Mouse (Mus musculus) cerebellum, postnatal 4 days (tissue): ENCODE measurements around the gene Trip13.

Source experiments
- DNase-seq, 2 experiments: peaks; one replicate each; pipeline ENCODE4 v3.0.0; 2022; ENCODE audit warnings: low spot score in 2 of 2, mixed read lengths in 1 of 2

The Trip13 gene

DNA sequence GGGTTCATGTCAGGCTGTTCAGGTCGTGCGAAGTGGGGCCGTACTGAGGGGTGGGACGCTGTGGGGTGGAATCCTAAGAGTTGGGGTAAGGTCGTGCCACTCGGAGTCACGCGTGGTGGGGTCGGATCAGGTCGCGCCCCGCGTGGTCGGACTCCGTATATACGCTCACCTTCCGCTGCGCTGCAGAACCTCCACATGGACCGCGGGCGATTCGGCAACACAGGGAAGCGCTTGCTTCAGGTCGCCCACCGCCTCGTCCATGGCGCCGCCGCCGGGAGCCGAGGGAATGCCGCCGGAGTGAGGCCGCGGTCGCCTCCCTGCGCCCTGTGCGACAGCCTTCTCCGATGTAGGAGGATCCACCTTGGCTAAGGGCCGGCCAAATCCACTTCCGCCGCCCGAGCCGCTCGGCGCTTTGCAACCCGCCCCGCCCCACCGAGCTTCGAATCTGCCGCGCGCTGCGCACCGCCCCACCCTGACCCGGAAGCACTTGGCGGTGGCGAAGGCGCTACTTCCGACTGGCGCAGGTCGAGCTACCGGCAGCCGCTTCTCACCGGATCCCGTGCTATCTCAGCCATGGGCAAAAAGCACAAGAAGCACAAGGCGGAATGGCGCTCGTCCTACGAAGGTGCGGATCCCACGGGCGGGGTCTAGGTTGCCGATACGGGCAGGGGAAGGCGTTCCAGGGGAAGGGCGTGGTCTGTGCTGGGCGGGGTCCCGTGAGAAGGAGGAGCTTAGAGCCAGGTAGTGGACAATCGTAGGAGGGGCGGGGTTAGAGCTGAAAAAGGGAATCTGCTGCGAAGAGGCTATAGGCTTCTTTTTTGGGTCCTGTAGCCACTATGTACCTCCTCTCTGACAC, at the start of gene Trip13, which contains the start of gene Brd9:
Gene Trip13 (minus strand): TSS at position 464 of the 856 bp plus-strand sequence.
Gene Brd9 (plus strand): TSS at position 491 of the 856 bp plus-strand sequence.
- peak; percentile 90 to 94 for DNase-seq

DNA sequence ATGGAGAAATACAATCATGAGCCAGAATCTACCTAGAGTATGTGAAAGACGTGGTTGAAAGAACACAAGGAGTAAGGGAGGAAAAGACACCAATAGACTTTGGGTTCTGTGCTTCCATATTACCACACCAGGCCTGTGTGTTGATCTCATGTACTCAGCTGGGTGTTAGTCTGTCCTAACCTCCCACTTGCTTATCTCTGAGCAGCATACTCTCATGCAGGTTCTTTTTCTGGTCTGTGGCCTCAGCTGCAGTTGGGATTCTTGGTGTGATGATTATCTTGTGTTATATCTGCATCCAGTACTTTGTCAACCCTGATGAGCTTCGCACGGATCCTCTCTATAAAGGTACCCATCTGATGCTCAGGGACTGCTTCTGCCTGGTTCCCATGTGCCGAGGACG, 39.4 kb upstream of the Trip13 start:
- no peak for DNase-seq

DNA sequence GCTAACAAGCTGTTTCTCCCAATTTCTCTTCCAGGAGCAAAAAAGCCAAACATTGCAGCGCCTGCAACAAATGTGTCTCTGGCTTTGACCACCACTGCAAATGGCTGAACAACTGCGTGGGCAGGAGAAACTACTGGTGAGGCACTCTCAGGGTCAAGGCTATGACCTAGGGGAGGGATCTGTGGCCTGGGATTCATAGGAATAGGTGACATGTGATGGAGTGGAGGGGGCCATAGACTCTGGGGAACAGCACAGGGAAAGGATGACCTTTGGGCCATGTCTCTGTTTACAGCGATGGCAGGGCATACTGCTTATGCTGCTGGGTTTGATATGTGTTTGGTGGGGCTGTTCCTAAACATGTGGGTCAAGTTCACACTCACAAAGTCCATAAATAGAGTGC, 36.9 kb upstream of the Trip13 start:
- DNase-seq = no peak

DNA sequence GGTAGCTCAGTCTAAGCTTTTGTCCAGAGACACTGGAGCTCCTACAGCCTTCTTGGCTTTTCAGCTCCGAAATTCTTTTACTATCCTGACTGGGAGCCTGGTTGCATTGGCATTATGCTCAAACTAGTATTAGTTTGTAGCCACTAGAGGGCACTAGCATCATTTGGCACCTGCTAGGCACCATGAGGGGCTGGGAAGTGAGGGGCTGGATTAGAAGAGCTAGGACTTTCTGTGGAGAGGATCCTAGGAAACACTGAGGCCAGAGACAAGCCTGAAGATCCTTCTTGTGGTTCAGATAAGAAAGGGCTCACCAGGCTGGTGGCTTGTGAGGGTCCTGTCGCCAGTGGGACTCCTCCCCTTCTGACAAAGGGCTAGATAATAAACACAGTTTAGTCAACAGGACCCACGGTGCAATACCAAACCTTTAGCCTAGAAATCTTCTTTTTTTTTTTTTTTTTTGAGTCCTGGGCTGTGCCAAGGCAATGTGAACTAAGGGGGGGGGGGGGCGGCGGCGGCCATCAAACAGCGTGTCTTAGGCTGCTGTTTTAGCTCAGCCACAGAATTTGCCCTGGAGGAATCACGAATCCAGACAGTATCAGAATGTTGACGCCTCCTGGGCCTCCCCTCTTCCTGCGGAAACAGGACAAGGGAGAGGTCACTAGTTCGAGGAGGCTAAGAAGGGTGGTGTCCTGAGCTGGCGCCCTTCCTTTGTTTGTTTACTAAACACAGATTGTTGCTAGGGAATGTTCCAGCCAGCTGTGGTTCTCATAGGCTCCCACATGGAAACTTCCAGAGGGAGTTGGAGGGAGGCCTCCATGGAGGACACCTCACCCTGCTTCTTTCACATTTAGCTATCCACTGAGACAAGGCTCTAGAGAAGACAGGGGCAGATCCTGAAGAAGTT, 33.2 kb upstream of the Trip13 start:
- DNase-seq = peak in 1 of 2 experiments; percentile 63

DNA sequence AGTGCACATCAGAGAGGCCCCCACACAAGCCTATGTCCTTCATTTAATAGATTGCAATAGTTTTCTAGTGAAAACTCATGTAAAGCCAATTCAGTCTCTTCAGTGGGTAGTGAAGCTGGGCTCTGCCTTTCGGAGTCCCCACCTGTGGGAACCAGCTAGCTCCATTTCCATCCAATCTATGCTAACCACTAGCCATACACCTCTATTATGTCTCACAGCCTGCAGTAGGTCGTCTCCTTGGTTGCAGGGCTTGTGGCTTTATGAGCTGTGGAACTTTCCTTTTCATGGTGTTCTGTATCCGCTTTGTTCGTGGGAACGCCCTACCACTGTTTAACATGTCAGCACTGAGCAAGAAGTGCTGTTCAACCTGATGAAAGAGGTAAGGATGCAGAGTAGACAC, 26.0 kb upstream of the Trip13 start, which contains the start of gene Zdhhc11:
Gene Zdhhc11 (plus strand): TSS at position 301 of the 400 bp plus-strand sequence.
- DNase-seq = no peak

DNA sequence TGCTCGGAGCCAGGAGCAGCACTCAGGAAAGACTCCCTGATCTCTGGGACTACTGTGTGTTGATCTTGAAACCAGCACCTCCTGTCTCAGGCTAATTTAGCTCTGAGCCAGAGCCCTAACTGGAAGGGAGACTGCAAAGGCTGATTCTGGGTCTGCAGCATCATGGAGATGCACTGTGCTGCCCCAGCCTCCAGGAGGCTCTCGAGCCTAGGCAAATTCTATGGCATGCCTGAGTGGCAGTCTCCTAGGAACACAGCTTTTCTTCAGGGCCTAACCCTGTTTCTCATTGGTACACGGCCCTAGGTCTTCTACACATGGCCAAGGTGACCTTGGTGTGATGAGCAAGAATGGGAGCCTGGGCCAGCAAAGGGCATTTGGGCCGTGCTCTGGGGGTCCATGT, 23.6 kb upstream of the Trip13 start:
- DNase-seq = no peak

DNA sequence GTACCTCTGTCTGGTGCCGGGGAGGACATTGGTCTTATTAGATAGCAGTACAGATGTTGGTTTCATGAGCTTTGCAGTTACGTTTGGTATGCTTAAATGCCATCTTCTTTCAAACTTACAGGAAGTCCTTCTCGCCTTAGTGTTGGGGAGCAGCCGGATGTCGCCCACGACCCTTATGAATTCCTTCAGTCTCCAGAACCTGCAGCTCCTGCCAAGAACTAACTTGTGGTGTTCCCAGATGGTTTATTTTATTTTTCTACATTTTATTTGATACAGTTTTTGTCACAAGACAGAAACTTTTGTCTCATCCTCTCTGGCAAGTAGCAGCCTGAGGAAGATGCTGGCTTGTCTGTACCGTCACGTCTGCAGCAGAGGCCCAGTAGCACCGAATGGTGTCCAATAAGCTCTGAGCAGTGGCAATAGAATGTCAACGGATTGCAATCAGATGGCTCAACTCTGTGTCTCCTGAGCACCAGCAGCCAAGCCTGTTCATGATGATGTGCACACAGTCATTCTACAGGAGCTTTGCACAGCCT, 22.6 kb upstream of the Trip13 start:
- DNase-seq = no peak

DNA sequence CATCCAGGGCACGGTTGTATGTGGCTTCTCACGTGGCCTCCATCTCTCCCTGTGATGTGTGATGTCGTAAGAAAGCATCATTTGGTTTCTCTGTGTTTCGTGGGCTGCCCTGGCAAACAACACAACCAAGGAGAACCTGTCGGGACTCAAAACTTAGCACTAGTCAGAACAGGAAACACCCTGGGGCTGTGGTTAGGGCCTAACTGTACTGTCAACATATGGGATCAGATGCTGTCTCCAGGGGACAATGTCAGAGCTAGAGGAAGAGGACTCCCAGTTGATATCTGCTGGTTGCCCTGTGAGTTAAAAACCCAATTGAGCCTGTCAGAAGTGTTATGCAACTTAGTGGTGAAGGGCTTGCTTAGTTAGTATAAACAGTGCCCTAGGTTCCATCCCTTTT, 17.9 kb upstream of the Trip13 start:
- DNase-seq = no peak

DNA sequence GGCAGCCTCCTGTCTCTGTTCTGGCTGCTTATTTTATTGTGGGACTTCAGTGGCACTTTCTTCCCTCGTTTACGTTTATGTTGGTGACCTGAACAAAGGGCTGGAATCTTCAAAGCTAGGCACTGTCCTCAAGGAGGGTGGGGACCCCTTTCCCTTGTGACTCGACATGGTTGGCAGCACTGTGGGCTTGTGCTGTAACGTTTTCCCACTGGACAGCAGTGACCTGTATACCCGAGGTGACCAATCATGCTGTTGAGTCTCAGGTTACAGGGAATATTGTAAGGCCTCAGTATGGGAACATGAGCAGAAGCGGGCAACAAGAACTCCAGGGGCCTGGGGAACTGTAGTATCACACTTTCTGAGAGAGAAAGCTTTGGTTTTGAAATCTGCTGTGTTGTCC, 17.1 kb upstream of the Trip13 start:
- no peak for DNase-seq

DNA sequence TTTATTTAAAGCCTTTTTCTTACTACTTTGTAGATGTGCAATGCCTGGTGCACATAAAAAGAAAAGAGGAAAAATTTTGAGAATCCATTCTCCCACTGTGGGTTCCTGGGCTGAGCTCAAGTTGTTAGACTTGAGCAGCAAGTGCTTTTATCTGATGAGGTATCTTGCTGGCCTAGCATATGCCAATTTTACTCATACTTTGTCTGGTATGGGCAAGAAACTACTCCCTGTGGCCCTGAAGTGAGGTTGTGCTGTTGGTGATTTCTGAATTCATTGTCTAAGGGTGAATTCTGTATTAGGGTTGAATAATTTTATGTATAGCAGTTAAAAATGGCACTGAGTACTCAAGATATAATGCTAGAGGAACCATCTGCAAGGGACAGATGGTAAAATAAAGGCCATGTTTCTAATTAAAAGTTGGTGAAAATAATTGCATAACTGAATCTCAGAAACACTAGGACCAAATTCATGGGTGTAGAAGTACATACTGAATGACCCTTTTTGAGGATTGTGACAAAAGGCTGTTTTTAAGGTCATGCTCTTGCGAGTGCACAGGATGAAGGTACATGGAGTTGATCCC, 16.1 kb upstream of the Trip13 start:
- DNase-seq = no peak

DNA sequence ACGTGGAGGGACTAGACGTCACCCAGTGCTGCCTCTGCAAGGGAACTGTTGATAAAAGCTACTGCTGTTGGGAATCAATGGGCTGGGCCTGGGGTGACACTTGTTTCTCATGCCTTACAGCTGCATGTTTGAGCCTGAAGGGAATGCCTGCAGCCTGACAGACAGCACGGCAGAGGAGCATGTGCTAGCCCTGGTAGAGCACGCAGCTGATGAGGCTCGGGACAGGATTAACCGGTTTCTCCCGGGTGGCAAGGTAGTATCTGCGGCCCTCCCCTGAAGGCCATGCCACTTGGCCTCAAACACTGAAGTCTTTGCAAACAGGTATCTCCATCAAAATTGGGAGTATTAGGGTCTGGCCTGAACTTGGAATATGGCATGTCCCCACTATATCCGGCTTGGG, 7.0 kb upstream of the Trip13 start:
- no peak for DNase-seq

DNA sequence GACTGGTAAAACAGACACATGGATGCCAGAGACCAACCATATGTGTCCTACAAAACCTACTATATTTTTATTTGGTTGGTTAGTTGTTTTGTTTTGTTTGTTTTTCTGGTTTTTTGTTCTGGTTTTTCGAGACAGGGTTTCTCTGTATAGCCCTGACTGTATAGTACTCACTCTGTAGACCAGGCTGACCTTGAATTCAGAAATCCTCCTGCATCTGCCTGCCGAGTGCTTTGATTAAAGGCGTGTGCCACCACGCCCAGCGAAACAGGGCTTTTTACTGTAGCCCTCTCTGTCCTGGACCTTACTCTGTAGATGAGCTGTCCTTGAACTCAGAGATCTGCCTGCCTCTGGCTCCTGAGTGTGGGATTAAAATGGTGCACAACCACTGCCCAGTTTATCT, 1.5 kb upstream of the Trip13 start:
- no peak for DNase-seq

DNA sequence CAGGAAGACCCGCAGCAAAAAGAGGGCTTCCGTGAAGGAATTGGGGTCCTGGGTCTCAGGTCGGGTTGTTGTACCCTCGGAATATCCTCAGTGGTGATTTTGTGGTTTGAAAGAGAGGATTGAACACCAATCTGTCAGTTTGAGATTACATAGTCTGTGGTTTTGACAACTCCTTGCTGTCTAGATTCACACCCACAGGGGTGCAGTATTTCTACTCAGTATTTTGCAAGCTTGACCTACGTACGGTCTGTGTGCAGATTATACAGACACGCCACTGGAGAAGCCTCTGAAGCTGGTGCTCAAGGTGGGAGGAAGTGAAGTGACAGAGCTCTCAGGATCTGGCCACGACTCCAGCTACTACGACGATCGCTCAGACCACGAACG, 585 bp upstream of the Trip13 start:
- no peak for DNase-seq

DNA sequence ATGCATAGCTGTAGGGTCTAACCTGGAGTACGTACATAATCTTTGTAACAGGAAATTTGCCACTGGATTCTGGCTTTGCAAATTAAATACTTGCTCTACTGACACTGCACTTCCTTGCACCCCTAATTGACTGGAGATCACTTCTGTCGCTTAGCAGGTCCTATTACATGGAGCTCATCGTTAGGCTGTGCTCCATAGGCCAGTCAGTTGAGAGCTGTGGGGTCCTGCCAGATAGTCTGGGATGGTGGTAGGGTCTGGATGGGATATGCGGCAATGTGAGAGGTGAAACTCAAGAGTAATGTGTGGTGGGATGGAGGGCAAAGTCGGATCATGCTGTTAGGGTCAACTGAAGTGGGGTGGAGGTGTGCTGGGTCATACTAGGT, 655 bp downstream of the Trip13 start:
- DNase-seq = no peak

DNA sequence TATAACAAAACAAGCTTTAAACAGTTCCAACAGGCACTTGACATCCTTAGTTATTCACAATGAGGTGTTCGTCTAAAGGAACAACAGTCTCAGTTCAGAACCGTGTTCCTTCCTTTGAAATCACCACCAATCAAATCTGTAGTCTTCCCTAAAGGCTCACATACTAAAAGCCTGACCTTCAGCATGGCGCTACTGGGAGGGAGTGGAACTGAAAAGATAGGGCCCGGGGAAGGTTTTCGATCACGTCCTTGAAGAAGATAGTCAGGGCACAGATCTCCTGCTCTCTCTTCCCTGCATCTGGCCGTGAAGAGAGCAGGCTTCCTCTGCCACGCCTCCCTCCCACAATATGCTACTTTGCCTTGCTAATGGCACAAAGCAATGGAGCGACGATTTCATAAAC, 5.4 kb downstream of the Trip13 start:
- no peak for DNase-seq

DNA sequence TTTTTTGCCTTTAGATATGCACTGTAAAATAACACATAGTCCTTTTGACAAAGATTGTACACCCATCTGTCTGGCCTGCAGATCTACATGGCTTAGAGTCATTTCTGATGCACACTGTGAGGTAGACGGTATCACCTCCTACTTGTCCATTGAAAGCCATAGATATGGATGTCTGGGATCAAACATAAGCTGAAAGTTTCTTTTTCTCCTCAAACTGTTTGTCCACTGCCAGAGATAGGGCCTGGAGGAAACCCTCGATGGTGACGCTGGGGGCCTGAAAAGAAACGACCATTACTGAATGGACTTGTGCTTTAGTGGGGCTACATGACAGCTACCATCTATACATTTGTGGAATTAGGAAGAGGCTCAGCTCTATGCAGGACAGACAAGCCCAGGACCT, 24.5 kb downstream of the Trip13 start:
- no peak for DNase-seq

DNA sequence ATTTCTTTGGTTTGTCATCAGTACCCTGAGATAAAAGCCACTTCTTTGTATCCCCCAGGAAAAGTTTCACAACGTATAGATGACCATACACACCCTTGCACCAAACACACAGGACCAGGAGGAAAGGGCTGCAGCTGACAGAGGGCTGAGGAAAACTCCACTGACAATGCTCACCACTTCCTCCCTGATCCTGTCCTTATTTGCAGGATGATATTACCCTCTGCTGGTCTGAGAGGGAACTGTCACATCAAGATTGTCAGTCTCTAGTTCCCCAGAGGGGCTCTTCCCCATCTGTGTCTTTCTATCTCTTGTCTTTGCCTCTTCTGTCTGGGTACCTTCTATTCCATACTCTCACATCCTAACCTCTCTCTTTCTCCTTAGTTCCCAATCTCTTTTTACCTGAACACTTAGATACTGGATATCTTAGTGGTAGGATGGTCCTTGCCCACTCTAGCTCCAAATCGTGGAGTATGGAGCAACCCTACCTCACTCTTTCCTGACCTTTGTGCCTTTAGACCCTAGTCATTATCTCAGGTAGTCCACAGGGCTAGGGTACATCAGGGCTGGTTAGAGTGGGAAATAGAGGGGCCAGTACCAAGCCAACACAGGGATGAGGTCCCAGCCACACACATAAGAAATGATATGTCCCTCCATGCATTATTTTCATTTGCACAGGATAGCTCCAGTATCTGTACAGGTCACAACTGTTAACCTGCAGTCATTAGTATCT, 29.7 kb downstream of the Trip13 start:
- DNase-seq = peak in 1 of 2 experiments; percentile 60

DNA sequence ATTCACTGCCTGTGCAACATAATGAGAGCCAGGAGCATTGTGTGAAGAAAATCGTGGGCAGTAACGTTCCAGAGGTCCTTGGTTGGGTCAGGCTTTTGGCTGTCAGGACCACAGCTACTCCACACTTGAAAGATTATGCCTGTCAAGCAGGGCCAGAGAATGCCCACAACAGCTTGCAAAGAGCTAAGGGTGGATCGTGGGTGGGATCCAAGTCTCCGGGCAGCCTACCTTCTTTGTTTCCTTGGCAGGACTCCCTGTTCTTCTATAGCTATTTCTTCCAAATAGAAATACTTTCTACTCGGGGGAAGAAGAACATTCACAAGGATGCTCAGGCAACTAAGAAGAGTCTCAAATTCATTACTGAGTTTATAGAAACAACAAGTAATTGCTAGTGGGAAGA, 30.4 kb downstream of the Trip13 start:
- no peak for DNase-seq

DNA sequence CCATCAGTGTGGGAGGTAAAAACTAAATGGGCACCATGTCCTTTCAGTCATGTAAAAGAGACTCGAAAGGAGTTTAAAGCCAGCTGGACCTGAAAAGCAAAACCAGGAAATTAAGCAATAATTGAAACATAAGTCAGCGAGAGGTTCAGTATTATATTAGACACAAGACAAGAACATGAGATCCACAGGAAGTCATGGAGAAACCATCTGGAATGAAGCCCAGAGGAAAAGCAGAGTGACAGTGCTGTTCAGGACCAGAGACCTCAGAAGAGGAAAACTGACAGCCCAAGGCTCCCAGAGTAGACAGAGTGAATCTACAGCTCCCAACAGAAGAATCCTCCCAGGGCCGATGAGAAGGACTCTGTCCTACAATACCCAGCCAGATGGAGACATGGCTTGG, 40.0 kb downstream of the Trip13 start:
- no peak for DNase-seq

DNA sequence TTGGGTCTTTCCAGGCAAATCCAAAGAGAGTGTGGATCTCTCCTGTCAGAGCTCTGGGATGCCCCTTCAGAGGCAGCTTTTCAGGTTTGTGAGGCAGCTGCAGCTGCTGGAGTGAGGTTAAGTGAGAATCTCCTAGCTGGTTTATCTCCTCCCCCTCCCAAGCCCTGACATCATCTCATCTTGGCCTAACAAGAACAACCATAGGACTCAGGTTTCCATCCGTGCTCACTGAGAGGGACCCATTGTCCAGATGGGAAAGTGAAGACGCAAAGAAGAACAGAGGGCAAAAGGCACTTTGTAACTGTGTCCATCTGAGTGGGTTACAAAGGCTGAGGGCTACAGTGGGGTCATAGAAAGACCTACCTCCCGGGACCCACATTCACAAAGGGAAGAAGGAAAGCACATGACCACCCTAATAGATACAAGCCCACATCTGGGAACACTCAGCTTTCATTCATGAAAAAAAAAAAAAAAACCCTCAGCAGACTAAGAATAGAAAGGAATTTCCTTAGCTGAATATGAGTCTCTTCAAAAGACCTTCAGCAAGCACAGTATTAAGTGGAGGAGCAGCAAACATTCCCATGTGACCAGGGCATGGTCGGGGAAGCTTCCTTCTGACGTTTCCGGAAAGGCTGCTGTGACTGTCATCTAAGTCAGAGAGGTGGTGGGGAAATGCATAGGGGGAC, 44.9 kb downstream of the Trip13 start:
- no peak for DNase-seq

DNA sequence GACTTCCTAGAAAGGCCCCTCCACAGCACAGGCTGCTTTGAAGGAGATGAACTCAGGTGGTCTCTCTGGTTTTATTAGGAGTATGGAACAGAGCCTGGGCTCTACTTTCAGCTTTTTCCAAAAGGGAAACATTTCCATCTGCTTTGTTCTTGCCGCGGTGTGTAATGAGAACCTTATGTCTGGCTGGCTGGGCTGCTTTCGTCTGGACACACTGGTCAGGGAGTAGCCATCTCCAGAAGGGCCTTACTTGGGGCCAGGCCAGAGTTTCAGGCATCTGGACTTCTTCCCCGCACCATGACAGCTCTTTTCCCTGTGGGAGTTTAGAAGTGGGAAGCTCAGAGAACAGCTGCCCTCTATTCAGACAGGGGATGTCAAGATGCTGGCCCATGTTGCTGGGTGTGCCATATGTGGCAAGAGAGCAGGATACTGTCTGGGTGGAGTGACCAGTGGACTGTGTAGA, 50.1 kb downstream of the Trip13 start:
- peak in 1 of 2 experiments; percentile 10 for DNase-seq
